Comparison of ENCODE assay signal across 20 mouse cellular contexts in the genomic region with DNA sequence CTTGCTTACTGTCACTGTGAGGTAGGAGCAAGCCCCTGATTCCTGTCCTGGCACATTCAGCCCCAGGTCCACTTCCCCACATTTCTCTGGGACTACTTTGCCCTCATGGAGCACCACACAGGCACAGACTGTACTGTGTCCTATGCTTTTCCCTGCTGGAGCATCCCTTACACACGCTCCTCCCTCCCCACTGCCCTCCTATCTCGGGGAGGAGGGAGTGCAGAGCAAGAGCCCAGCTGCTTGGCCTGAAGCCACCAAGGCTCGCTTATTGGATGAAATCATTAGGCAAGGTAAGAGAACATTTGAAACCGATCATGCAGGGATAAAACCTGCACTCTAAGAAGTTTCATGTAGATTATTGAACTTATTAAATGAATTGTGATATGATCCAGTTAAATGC. TPM values are rescaled to one million over a fixed set of nuclear protein-coding genes. Genes with fewer than 3 reads are reported as not detected.
DNase-seq lines count a peak whose midpoint lies in the region; ATAC-seq and TF ChIP-seq lines count a peak whose summit lies in the region.
"Had no signal": no experiment of that assay in that cellular context is flagged by ENCODE, and none has a peak within 500 bp of the region (broad histone marks: within the 10 kb centered on the region; RNA-seq: fewer than 3 reads in every experiment).

No protein-coding gene starts in this region.

- H3K27me3 ChIP-seq in heart, embryonic 10.5 days (ENCODE audit: insufficient read depth, poor library complexity, severe bottlenecking), result peaks cover 4% of the 10 kb centered on the region; the same call in 1 of the 2 replicates
- H3K27me3 ChIP-seq in lung, embryonic 14.5 days (ENCODE audit: insufficient read depth, low read length), result no peaks in the 10 kb centered on the region
- H3K27me3 ChIP-seq in lung, postnatal 0 days (replicated peaks; ENCODE audit: insufficient read depth, low read length), result no peaks in the 10 kb centered on the region
- H3K27me3 ChIP-seq: forebrain, embryonic 12.5 days; heart, embryonic 15.5 days; limb, embryonic 12.5 days; neural tube, embryonic 15.5 days had no signal

- no peak overlapping the region for H3K4me2 ChIP-seq in lung, embryonic 14.5 days
- H3K4me2 ChIP-seq in lung, postnatal 0 days (replicated peaks; ENCODE audit: low read depth, low read length), result no peak overlapping the region
- H3K4me2 ChIP-seq: embryonic facial prominence, embryonic 15.5 days; forebrain, embryonic 12.5 days; heart, embryonic 15.5 days; kidney, embryonic 15.5 days; limb, embryonic 12.5 days; neural tube, embryonic 15.5 days had no signal

- WGBS in heart, embryonic 10.5 days, result 49% methylated on average over 4 of the region's 4 CpGs
- WGBS in lung, embryonic 14.5 days, result 28% methylated on average over 4 of the region's 4 CpGs
- 48% methylated on average over 4 of the region's 4 CpGs for WGBS in lung, postnatal 0 days

- H3K4me1 ChIP-seq in heart, embryonic 10.5 days, result no peaks in the 10 kb centered on the region
- no peaks in the 10 kb centered on the region for H3K4me1 ChIP-seq in lung, embryonic 14.5 days (ENCODE audit: insufficient read depth)
- no peaks in the 10 kb centered on the region for H3K4me1 ChIP-seq in lung, postnatal 0 days (ENCODE audit: insufficient read depth, low read depth, low read length)
- H3K4me1 ChIP-seq: forebrain, embryonic 12.5 days; heart, embryonic 15.5 days; megakaryocyte, embryonic 14.5 days had no signal

- H3K9me3 ChIP-seq in heart, embryonic 10.5 days, result no peaks in the 10 kb centered on the region
- no peaks in the 10 kb centered on the region for H3K9me3 ChIP-seq in lung, embryonic 14.5 days (ENCODE audit: low read depth, low read length)
- no peaks in the 10 kb centered on the region for H3K9me3 ChIP-seq in lung, postnatal 0 days (ENCODE audit: low read length)
- H3K9me3 ChIP-seq: embryonic facial prominence, embryonic 15.5 days; forebrain, embryonic 12.5 days; heart, embryonic 15.5 days; kidney, embryonic 15.5 days; limb, embryonic 12.5 days; megakaryocyte, embryonic 14.5 days; neural tube, embryonic 15.5 days had no signal

- no peaks in the 10 kb centered on the region for H3K36me3 ChIP-seq in heart, embryonic 10.5 days
- no peaks in the 10 kb centered on the region for H3K36me3 ChIP-seq in lung, embryonic 14.5 days (ENCODE audit: insufficient read depth)
- H3K36me3 ChIP-seq in lung, postnatal 0 days (ENCODE audit: insufficient read depth, low read length), result no peaks in the 10 kb centered on the region
- H3K36me3 ChIP-seq: embryonic facial prominence, embryonic 15.5 days; forebrain, embryonic 12.5 days; heart, embryonic 15.5 days; kidney, embryonic 15.5 days; limb, embryonic 12.5 days; neural tube, embryonic 15.5 days had no signal

- no peak overlapping the region for H3K27ac ChIP-seq in heart, embryonic 10.5 days
- no peak overlapping the region for H3K27ac ChIP-seq in lung, embryonic 14.5 days (ENCODE audit: low read depth)
- H3K27ac ChIP-seq in lung, postnatal 0 days (ENCODE audit: low read length), result no peak overlapping the region
- H3K27ac ChIP-seq: embryonic facial prominence, embryonic 15.5 days; forebrain, embryonic 12.5 days; heart, embryonic 15.5 days; kidney, embryonic 15.5 days; limb, embryonic 12.5 days; neural tube, embryonic 15.5 days had no signal

- DNase-seq in heart, postnatal 10 days, result peak; percentile 41 to 52
- DNase-seq in heart, embryonic 10.5 days (ENCODE audit: low spot score), result no peak
- peak; percentile 51 for DNase-seq in lung, embryonic 14.5 days
- no peak for DNase-seq in lung, postnatal 0 days (ENCODE audit: low spot score)
- peak; percentile 22 to 41 for DNase-seq in adrenal gland, postnatal 36 days
- DNase-seq in gastrocnemius, postnatal 10 days, result peak; percentile 66
- DNase-seq: layer of hippocampus, postnatal 36 days had no signal

- no peak for TF ChIP-seq EP300 in lung, postnatal 0 days (IDR thresholded peaks at IDR 0.05)

- no peak for ATAC-seq in lung, embryonic 14.5 days (ENCODE audit: insufficient read depth)
- no peak for ATAC-seq in lung, postnatal 0 days
- ATAC-seq in CD4-positive, CD25-positive, alpha-beta regulatory T cell, adult 4 months, result no peak
- ATAC-seq: inflammation-experienced regulatory T-cells, adult 6 months had no signal

- intact Hi-C loops in heart, postnatal 10 days (cut with DNase I), result no loop called here

- TF ChIP-seq CTCF in lung, embryonic 14.5 days (IDR thresholded peaks at IDR 0.05; ENCODE audit: low read depth), result no peak
- no peak for TF ChIP-seq CTCF in lung, postnatal 0 days (IDR thresholded peaks at IDR 0.05)

- H3K4me3 ChIP-seq in heart, embryonic 10.5 days, result no peak overlapping the region
- H3K4me3 ChIP-seq in lung, embryonic 14.5 days (ENCODE audit: low read depth, low read length), result no peak overlapping the region
- no peak overlapping the region for H3K4me3 ChIP-seq in lung, postnatal 0 days (ENCODE audit: low read depth, low read length)
- H3K4me3 ChIP-seq: embryonic facial prominence, embryonic 15.5 days; forebrain, embryonic 12.5 days; heart, embryonic 15.5 days; kidney, embryonic 15.5 days; limb, embryonic 12.5 days; megakaryocyte, embryonic 14.5 days; neural tube, embryonic 15.5 days had no signal

- H3K9ac ChIP-seq in lung, embryonic 14.5 days, result no peak overlapping the region
- H3K9ac ChIP-seq in lung, postnatal 0 days (replicated peaks; ENCODE audit: low read depth), result no peak overlapping the region
- H3K9ac ChIP-seq: embryonic facial prominence, embryonic 15.5 days; forebrain, embryonic 12.5 days; heart, embryonic 15.5 days; kidney, embryonic 15.5 days; limb, embryonic 12.5 days; neural tube, embryonic 15.5 days had no signal

RNA-seq across cellular contexts. Expression of a gene that starts 20.7 kb away (rescaled TPM):
- total RNA-seq in heart, postnatal 10 days (2021), result not detected
- polyA plus RNA-seq in heart, embryonic 10.5 days (2016; fragmentation: Nextera tagmentation; extraction: Ambion mirVana), result not detected in 2 replicates
- not detected in 2 replicates for polyA plus RNA-seq in lung, embryonic 14.5 days (2014; fragmentation: Nextera tagmentation; extraction: Ambion mirVana)
- not detected in 2 replicates for polyA plus RNA-seq in lung, postnatal 0 days (2015; fragmentation: Nextera tagmentation; extraction: Ambion mirVana)
- not detected for total RNA-seq in adrenal gland, postnatal 36 days (2021)
- not detected for total RNA-seq in gastrocnemius, postnatal 10 days (2021)
- polyA plus RNA-seq in CD4-positive, CD25-positive, alpha-beta regulatory T cell, adult 4 months (2017; shearing (Covaris generic)), result not detected
- total RNA-seq: common myeloid progenitor, adult 5-6 weeks; gastrocnemius, adult 8-10 months; layer of hippocampus, postnatal 36 days had no signal
- polyA plus RNA-seq: embryonic facial prominence, embryonic 15.5 days; forebrain, embryonic 12.5 days; heart, embryonic 15.5 days; inflammation-experienced regulatory T-cells, adult 6 months; kidney, embryonic 15.5 days; limb, embryonic 12.5 days; liver, embryonic 16.5 days; neural tube, embryonic 15.5 days; spleen, adult 2 months had no signal

Comparison
In these comparisons a context has a peak if more than half of its experiments do, and no peak if none do; other contexts are left out.
1. DNase-seq: peak in heart, postnatal 10 days (2 of 2), lung, embryonic 14.5 days (single experiment), adrenal gland, postnatal 36 days (2 of 2) and gastrocnemius, postnatal 10 days (single experiment); none in heart, embryonic 10.5 days (single experiment) and lung, postnatal 0 days (single experiment).